Mouse (Mus musculus) small intestine, adult 2 months (tissue): ENCODE data around the gene Ranbp3. TPM values are rescaled to one million over a fixed set of nuclear protein-coding genes. Genes with fewer than 3 reads are reported as not detected.

Experiments used
- H3K27ac ChIP-seq: fragments of 200-500 bp; 2 replicates; pipeline ENCODE4 v1.5.1; 2012; ENCODE audit warnings: low read depth, low read length, control low read depth, inconsistent platforms; ENCODE audit not compliant: insufficient read depth
- H3K27me3 ChIP-seq: fragments of 200-500 bp; 2 replicates; pipeline ENCODE4 v1.6.1; 2012; ENCODE audit warnings: mild to moderate bottlenecking, moderate library complexity, low read length, inconsistent platforms; ENCODE audit not compliant: control insufficient read depth, insufficient read depth
- H3K36me3 ChIP-seq: fragments of 200-500 bp; 2 replicates; pipeline ENCODE4 v1.6.1; 2012; ENCODE audit warnings: mild to moderate bottlenecking, low read length, control low read depth, inconsistent platforms; ENCODE audit not compliant: control insufficient read depth, insufficient read depth
- H3K4me1 ChIP-seq: fragments of 200-500 bp; 2 replicates; pipeline ENCODE4 v1.6.1; 2012; ENCODE audit warnings: low read length, inconsistent platforms, mixed read lengths; ENCODE audit not compliant: control insufficient read depth, insufficient read depth, insufficient read length
- H3K4me3 ChIP-seq: fragments of 200-500 bp; 2 replicates; pipeline ENCODE4 v1.5.1; 2012; ENCODE audit warnings: low read depth, mild to moderate bottlenecking, control low read depth, inconsistent platforms, low read length, moderate library complexity
- CTCF ChIP-seq: fragments of 200-500 bp; IDR thresholded peaks from 2 replicates; pipeline ENCODE4 v1.5.1; 2012; ENCODE audit warnings: low read depth, mild to moderate bottlenecking, control low read depth, inconsistent platforms, low read length, moderate library complexity, mixed read lengths; ENCODE audit not compliant: insufficient replicate concordance, insufficient read length; ENCODE audit errors: extremely low read depth
- POLR2A ChIP-seq: fragments of 200-500 bp; IDR thresholded peaks from 2 replicates; pipeline ENCODE4 v1.6.1; 2012; ENCODE audit warnings: low read depth, mild to moderate bottlenecking, control low read depth, inconsistent platforms, low read length, moderate library complexity
- WGBS: fragments of 180-500 bp; shearing (Covaris S2); methylation state at CpG from one replicate; pipeline ENCODE4 v1.1.7; 2018; 5-methylcytosine and 5-hydroxymethylcytosine counted together
- polyA plus RNA-seq: library from polyadenylated mRNA; depleted of rRNA; stranded (reverse); fragments of >200 nt; gene quantifications from 2 replicates; pipeline ENCODE4 v1.2.3, GENCODE M21; 2012

Gene Ranbp3
- polyA plus RNA-seq, 1 experiment: 65.1 TPM

GRCm38 (mm10) chr17:56727659-56728058, 54.6 kb downstream of the Ranbp3 start:
- H3K27ac ChIP-seq: no peak overlapping the region
- peaks cover 8% of the 10 kb centered on the region for H3K4me1 ChIP-seq
- WGBS: 10% methylated on average over 12 of the region's 12 CpGs
- H3K36me3 ChIP-seq: peaks cover 7% of the 10 kb centered on the region
- H3K4me3 ChIP-seq: no peak overlapping the region
- TF ChIP-seq POLR2A (no peak), CTCF (no peak)
- H3K27me3 ChIP-seq: no peaks in the 10 kb centered on the region

DNA sequence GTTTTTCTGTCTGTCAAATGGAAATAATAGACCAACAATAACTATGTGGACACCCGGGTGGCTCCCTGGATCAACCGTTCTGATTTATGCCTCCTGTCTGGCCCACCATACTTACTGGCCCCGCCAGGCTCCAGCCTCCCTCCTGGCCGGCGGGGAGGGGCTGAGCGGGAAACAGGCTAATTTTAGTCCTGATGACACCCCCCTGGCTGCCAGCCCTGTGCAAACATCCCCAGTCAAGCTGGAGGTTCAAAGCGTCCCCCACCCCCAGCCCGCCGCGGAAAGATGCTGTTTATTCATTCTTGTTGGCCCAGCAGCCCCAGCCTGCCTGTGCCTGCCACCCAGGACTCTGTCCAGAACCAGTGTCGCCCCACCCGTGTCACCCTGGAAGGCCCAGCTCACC, 55.0 kb downstream of the Ranbp3 start:
- Histone ChIP-seq H3K27ac (no peak overlapping the region), H3K4me1 (peaks cover 8% of the 10 kb centered on the region), H3K4me3 (no peak overlapping the region), H3K27me3 (no peaks in the 10 kb centered on the region), H3K36me3 (peaks cover 4% of the 10 kb centered on the region; the same call in 1 of the 2 replicates)
- WGBS: 19% methylated on average over 12 of the region's 12 CpGs
- TF ChIP-seq POLR2A: no peak
- no peak for TF ChIP-seq CTCF

DNA sequence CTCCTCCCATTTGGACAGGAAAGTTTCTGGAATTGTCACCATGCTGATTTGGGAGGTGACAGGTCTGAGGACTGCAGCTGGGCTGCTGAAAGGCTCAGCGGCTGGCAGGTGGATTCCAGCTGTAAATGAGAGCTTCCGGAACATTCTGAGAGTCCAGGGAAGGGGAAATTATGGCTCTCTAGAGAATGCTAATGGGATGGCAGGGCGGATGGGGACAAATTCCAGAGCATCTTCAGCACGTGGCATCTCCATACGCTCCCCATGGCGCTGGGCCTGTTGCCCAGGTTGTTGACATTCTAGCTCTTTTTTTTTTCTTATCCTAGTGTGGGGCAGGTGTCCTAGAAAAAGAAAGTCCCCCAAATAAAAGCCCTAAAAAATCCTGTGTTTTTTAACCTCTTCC, 56.1 kb downstream of the Ranbp3 start:
- WGBS: 21% methylated on average over 6 of the region's 6 CpGs
- Histone ChIP-seq H3K4me3 (no peak overlapping the region), H3K36me3 (no peaks in the 10 kb centered on the region), H3K27me3 (no peaks in the 10 kb centered on the region), H3K4me1 (peaks cover 8% of the 10 kb centered on the region), H3K27ac (no peak overlapping the region)
- no peak for TF ChIP-seq CTCF
- TF ChIP-seq POLR2A: no peak

GRCm38 (mm10) chr17:56729656-56730055, 56.6 kb downstream of the Ranbp3 start:
- no peaks in the 10 kb centered on the region for H3K27me3 ChIP-seq
- TF ChIP-seq POLR2A: no peak
- TF ChIP-seq CTCF: no peak
- no peaks in the 10 kb centered on the region for H3K36me3 ChIP-seq
- H3K4me1 ChIP-seq: peaks cover 8% of the 10 kb centered on the region
- no peak overlapping the region for H3K4me3 ChIP-seq
- 85% methylated on average over 2 of the region's 2 CpGs for WGBS
- H3K27ac ChIP-seq: no peak overlapping the region

DNA sequence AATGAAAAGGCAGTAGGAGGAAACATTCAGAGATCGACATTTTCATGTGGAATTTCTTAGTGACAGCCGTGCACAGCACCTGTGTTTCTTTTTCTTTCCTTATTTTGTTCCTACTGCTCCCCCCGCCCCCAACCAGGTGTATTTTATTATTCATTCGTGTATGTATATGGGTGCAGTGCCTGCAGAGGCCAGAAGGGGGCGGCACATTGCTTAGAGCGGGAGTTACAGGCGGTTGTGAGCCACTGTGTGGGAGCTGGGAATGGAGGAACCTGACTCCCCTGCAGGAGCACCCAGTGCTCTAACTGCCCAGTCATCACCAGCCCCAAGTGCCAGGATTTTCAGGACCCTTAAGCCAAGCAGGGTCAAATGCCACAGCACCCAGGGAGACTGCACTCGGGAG, 63.4 kb downstream of the Ranbp3 start:
- no peak overlapping the region for H3K27ac ChIP-seq

DNA sequence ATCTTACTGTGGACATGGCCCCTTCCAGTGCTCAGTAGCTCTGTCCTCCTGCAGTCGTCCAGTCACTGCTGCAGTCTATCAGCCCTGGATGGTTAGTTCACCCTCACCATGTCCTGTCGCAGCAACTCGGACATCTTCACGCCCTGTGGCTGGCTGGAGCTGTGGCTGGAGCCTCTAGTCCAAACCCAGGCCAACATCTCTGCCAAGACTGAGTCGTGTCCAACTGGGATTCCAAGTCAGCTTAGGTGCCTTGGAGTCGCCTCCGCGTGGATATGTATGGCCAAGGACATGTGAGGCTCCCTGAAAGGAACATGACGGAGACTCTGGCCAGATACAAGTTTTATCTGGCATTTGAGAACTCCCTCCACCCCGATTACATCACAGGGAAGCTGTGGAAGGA, 65.1 kb downstream of the Ranbp3 start:
- no peak overlapping the region for H3K27ac ChIP-seq
- TF ChIP-seq POLR2A: no peak
- TF ChIP-seq CTCF: no peak
- H3K4me3 ChIP-seq: no peak overlapping the region
- WGBS: 79% methylated on average over 10 of the region's 10 CpGs
- H3K36me3 ChIP-seq: no peaks in the 10 kb centered on the region
- H3K4me1 ChIP-seq: no peaks in the 10 kb centered on the region
- no peaks in the 10 kb centered on the region for H3K27me3 ChIP-seq

More for the DNA sequence above, 63.4 kb downstream of the Ranbp3 start:
- H3K27me3 ChIP-seq: no peaks in the 10 kb centered on the region
- no peaks in the 10 kb centered on the region for H3K36me3 ChIP-seq
- no peak overlapping the region for H3K4me3 ChIP-seq
- no peaks in the 10 kb centered on the region for H3K4me1 ChIP-seq
- WGBS: 42% methylated on average over 8 of the region's 8 CpGs
- TF ChIP-seq POLR2A (no peak), CTCF (peak; percentile 54; the same call in 1 of the 2 replicates)

GRCm38 (mm10) chr17:56740118-56740787, 67.2 kb downstream of the Ranbp3 start:
- Histone ChIP-seq H3K36me3 (no peaks in the 10 kb centered on the region), H3K4me3 (no peak overlapping the region), H3K4me1 (no peaks in the 10 kb centered on the region), H3K27me3 (no peaks in the 10 kb centered on the region), H3K27ac (no peak overlapping the region)
- no peak for TF ChIP-seq CTCF
- no peak for TF ChIP-seq POLR2A
- WGBS: 76% methylated on average over 17 of the region's 17 CpGs
